Mouse (Mus musculus) splenic B cell, adult 2 months (primary cell): ENCODE measurements around the gene Wdr49.

Source experiments
- DNase-seq: peaks from one replicate; pipeline ENCODE4 v3.0.0-alpha.2; 2011; ENCODE audit warnings: low read depth, low spot score
- H3K27me3 ChIP-seq: 2 replicates; pipeline ENCODE4 v1.6.1; 2012; ENCODE audit warnings: mild to moderate bottlenecking, low read length, moderate library complexity, mixed read lengths; ENCODE audit not compliant: control insufficient read depth, poor library complexity, insufficient read depth, severe bottlenecking
- H3K36me3 ChIP-seq: 2 replicates; pipeline ENCODE4 v1.6.1; 2012; ENCODE audit warnings: mild to moderate bottlenecking, low read length, moderate library complexity, mixed read lengths; ENCODE audit not compliant: control insufficient read depth, poor library complexity, insufficient read depth, severe bottlenecking

Wdr49 gene

GRCm38 (mm10) chr3:75269978-75270377 is 212.0 kb downstream of the Wdr49 start, which contains the start of gene Serpini2:
Serpini2 (minus strand) TSS chr3:75270078.
- no peak for DNase-seq
- no peaks in the 10 kb centered on the region for H3K36me3 ChIP-seq
- no peaks in the 10 kb centered on the region for H3K27me3 ChIP-seq

- no peak for DNase-seq
- H3K36me3 ChIP-seq: no peaks in the 10 kb centered on the region
- H3K27me3 ChIP-seq: no peaks in the 10 kb centered on the region
These were observed 222.6 kb downstream of the Wdr49 start for GRCm38 (mm10) chr3:75259356-75259755.
